Mouse (Mus musculus) pancreas, adult 10 weeks (tissue): ENCODE measurements around the gene Scgb2a2. TPM values are rescaled to one million over a fixed set of nuclear protein-coding genes. Genes with fewer than 3 reads are reported as not detected.

Experiments
- polyA plus RNA-seq: library from polyadenylated mRNA; stranded (reverse); fragments of 350-450 nt; fragmentation: Illumina TruSeq; extraction: RNeasy Lipid Tissue Mini Kit (QIAGEN cat#74804); gene quantifications from one replicate; pipeline ENCODE4 v1.2.3, GENCODE M21; 2015; ENCODE audit warnings: low read depth, low replicate concordance; ENCODE audit not compliant: insufficient read depth

The Scgb2a2 gene
- not detected for polyA plus RNA-seq

DNA sequence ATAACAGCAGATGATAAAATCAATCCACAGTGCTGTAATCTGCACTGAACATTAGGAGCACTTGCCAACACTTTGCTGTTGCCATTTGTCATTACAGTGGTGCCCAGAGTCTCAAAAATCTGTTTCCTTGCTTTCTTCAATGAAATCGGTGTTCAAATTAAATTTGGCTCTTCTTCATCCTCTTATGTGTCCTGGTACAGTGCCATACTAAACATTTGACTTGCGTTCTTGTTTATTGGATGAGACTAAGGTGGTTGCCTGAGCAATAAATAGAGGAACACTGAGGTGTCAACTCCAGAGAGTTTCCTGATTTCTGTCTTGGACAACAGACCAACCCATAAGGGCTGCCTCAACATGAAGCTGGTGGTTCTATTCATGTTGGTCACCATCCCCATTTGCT is at the start of gene Scgb2a2:
TSS of gene Scgb2a2 (plus strand) at position 301 of the 400 bp plus-strand sequence.

DNA sequence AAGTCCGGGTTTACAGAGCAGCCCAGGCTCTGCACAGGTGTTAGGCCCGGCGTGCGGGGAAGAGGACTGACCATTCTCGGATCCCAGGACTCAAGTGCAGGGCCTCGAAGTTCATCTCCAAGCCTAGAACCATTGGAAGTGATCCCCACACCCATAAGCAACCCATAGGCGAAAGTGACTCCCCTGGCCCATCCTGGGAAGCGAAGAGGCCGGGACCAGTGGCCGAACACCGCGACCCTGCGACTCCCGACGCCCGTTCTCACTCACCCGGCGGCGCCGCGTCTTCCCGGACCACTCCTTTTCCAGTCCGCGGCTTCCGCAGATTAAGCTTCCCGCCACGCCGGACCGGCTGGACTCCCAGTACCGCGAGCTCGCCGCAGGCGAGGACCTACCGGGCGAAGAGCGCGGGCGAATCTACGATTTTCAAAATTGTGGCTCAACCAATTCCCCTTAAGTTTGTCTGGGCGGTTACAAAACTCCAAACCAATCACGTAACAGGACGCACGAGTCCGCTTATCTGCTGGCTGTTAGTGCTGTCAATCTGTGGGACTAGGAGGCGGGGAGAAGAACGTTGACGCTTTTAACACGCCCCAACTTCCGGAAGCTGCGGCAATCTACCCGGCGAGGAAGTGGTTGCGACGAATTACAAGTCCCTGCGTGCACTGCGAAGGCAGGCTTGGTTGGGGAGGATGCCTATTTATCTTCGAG is 51.9 kb downstream of the Scgb2a2 start, which contains the start of gene Incenp:
TSS of gene Incenp (minus strand) at position 480 of the 708 bp plus-strand sequence.

Other genes with a start within 250 kb of the Scgb2a2 start
- gene Incenp, start 52.0 kb downstream of the Scgb2a2 start, polyA plus RNA-seq: 1.3 TPM
- 688 TPM for gene Fth1, start 133.0 kb downstream of the Scgb2a2 start, polyA plus RNA-seq
- gene Best1, start 154.1 kb downstream of the Scgb2a2 start, polyA plus RNA-seq: not detected
- gene Rab3il1, start 154.1 kb downstream of the Scgb2a2 start, polyA plus RNA-seq: 4.7 TPM
- 9.7 TPM for gene Fads3, start 194.0 kb downstream of the Scgb2a2 start, polyA plus RNA-seq